Mouse (Mus musculus): ENCODE measurements around the gene Fut7.
A peak's percentile ranks its signal among the peaks of the same experiment; 100 is the strongest.
"Not testable (repeated sequence)": the region's sequence is repeated elsewhere in the genome, so short reads cannot be mapped to it uniquely, and the experiment has no call there.

The Fut7 gene

GRCm38 (mm10) chr2:25422587-25423410, at the start of gene Fut7:
Fut7 (plus strand) TSS chr2:25423267.
- no peak for DNase-seq

GRCm38 (mm10) chr2:25373431-25373830, 49.6 kb upstream of the Fut7 start:
- no peak for DNase-seq

GRCm38 (mm10) chr2:25376589-25376988, 46.5 kb upstream of the Fut7 start:
- DNase-seq, result peak; percentile 79

- DNase-seq, result no peak
Measured at GRCm38 (mm10) chr2:25384492-25384891, 38.6 kb upstream of the Fut7 start.

GRCm38 (mm10) chr2:25391266-25391665, 31.8 kb upstream of the Fut7 start:
- DNase-seq, result no peak

GRCm38 (mm10) chr2:25394281-25395221, 28.5 kb upstream of the Fut7 start:
- peak; percentile 54 for DNase-seq

- DNase-seq, result peak; percentile 72
Measured at GRCm38 (mm10) chr2:25395721-25396596, 27.1 kb upstream of the Fut7 start, which contains the start of gene Entpd2. Entpd2 (plus strand) TSS chr2:25395874.

- DNase-seq, result no peak
Measured at GRCm38 (mm10) chr2:25396597-25396983, 26.5 kb upstream of the Fut7 start.

GRCm38 (mm10) chr2:25397010-25397409, 26.1 kb upstream of the Fut7 start:
- DNase-seq, result no peak

- DNase-seq, result no peak
Measured at GRCm38 (mm10) chr2:25398065-25398464, 25.0 kb upstream of the Fut7 start.

GRCm38 (mm10) chr2:25399051-25399450, 24.0 kb upstream of the Fut7 start, which contains the start of gene Npdc1:
Npdc1 (plus strand) TSS chr2:25399351.
- no peak for DNase-seq

GRCm38 (mm10) chr2:25400291-25400690, 22.8 kb upstream of the Fut7 start:
- no peak for DNase-seq

GRCm38 (mm10) chr2:25400764-25401163, 22.3 kb upstream of the Fut7 start:
- peak; percentile 80 for DNase-seq

- peak; percentile 93 for DNase-seq
Measured at GRCm38 (mm10) chr2:25402377-25402971, 20.6 kb upstream of the Fut7 start.

- DNase-seq, result peak; percentile 84
Measured at GRCm38 (mm10) chr2:25402972-25403601, 20.0 kb upstream of the Fut7 start.

GRCm38 (mm10) chr2:25403994-25404393, 19.1 kb upstream of the Fut7 start:
- no peak for DNase-seq

- DNase-seq, result no peak
Measured at GRCm38 (mm10) chr2:25408908-25409307, 14.2 kb upstream of the Fut7 start.

- not testable (repeated sequence) for DNase-seq
Measured at GRCm38 (mm10) chr2:25413436-25413835, 9.6 kb upstream of the Fut7 start.

GRCm38 (mm10) chr2:25417426-25417825, 5.6 kb upstream of the Fut7 start:
- DNase-seq, result no peak

GRCm38 (mm10) chr2:25421896-25422295, 1.2 kb upstream of the Fut7 start:
- peak; percentile 64 for DNase-seq

- no peak for DNase-seq
Measured at GRCm38 (mm10) chr2:25423626-25424025, 559 bp downstream of the Fut7 start.

GRCm38 (mm10) chr2:25425481-25425880, 2.4 kb downstream of the Fut7 start:
- no peak for DNase-seq

Data from kidney, postnatal 10 days (tissue).